ENCODE assay signal across 16 mouse cellular contexts in genomic region chr17:29632312-29632711, GRCm38 (mm10).
"Had no signal": no experiment of that assay in that cellular context is flagged by ENCODE, and none has a peak within 500 bp of the region (broad histone marks: within the 10 kb centered on the region; RNA-seq: fewer than 3 reads in every experiment).

No protein-coding gene starts in this region.

- H3K27ac ChIP-seq: lung, embryonic 15.5 days; macrophage; midbrain, embryonic 13.5 days; midbrain, embryonic 15.5 days; neural tube, embryonic 12.5 days; stomach, embryonic 15.5 days had no signal

- H3K4me3 ChIP-seq: lung, embryonic 15.5 days; megakaryocyte, embryonic 14.5 days; midbrain, embryonic 13.5 days; midbrain, embryonic 15.5 days; neural tube, embryonic 12.5 days; stomach, embryonic 15.5 days had no signal

- H3K9ac ChIP-seq: lung, embryonic 15.5 days; midbrain, embryonic 13.5 days; midbrain, embryonic 15.5 days; neural tube, embryonic 12.5 days; stomach, embryonic 15.5 days had no signal

- H3K27me3 ChIP-seq: lung, embryonic 15.5 days; megakaryocyte, embryonic 14.5 days; midbrain, embryonic 13.5 days; midbrain, embryonic 15.5 days; neural tube, embryonic 12.5 days; stomach, embryonic 15.5 days had no signal

- H3K4me2 ChIP-seq: lung, embryonic 15.5 days; midbrain, embryonic 11.5 days; midbrain, embryonic 13.5 days; midbrain, embryonic 15.5 days; neural tube, embryonic 12.5 days; stomach, embryonic 15.5 days had no signal

- H3K9me3 ChIP-seq: lung, embryonic 15.5 days; megakaryocyte, embryonic 14.5 days; midbrain, embryonic 13.5 days; midbrain, embryonic 15.5 days; neural tube, embryonic 12.5 days; stomach, embryonic 15.5 days had no signal

- ATAC-seq: lung, postnatal 0 days; midbrain, embryonic 13.5 days; midbrain, embryonic 15.5 days had no signal

- DNase-seq: lung, adult 2 months; lung, postnatal 14 days; lung, postnatal 36 days; right cerebral cortex, postnatal 14 days; thymus, adult 18-20 months; thymus, postnatal 14 days; thymus, postnatal 36 days had no signal

- H3K4me1 ChIP-seq: lung, embryonic 15.5 days; midbrain, embryonic 13.5 days; midbrain, embryonic 15.5 days; neural tube, embryonic 12.5 days; stomach, embryonic 15.5 days had no signal
